Mouse (Mus musculus) lung, postnatal 4 days (tissue): Measurements from ENCODE around the gene Acp6.

Experiments used
- DNase-seq, 2 experiments: peaks; one replicate each; pipeline ENCODE4 v3.0.0; 2021

Acp6 gene

DNA sequence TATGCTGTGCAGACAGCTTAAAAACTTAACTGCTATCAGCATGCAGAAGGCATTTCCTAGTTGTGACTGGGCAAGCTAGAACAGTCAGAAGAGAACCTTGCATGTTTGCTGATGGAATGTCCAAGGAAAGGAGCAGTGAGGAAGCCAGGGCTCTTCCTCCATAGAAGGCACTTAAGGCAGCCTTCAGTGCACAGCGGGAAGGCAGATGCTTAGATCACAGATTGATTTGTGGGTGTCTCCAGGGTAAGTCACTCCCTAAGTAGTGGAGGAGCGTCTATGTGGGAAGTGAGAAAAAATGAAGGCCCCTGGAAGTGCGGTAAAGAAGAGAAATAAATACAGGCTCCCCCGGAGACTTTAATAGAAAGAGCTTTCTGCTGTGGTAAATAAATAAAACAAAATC, 40.7 kb downstream of the Acp6 start:
- DNase-seq = no peak

GRCm38 (mm10) chr3:97201943-97202342, 43.4 kb downstream of the Acp6 start:
- peak; percentile 63 to 80 for DNase-seq

- DNase-seq = no peak
Observed at GRCm38 (mm10) chr3:97203880-97204279, 45.3 kb downstream of the Acp6 start.

- DNase-seq = no peak
Observed at GRCm38 (mm10) chr3:97206521-97206920, 47.9 kb downstream of the Acp6 start.

DNA sequence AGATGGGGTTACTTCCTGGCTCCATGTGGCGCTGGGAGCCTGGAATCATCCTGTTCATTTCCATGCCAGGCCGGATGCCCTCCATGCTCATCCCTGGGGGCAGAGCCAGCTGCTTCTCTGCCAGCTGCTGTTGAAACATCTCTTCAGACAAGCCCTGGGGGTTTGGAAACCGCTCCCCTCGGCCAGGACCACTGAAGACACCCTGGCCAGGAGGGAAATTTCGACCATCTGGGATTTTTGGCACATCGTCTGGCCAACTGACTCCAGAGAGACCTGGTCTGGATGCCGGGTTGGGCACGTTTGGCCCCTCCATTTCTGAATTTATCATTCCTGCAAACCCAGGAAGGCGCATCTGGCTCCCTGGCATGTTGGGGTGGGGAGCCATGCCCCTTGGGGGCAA, 50.8 kb downstream of the Acp6 start:
- no peak for DNase-seq

- no peak for DNase-seq
Observed at GRCm38 (mm10) chr3:97211177-97211576, 52.6 kb downstream of the Acp6 start.

GRCm38 (mm10) chr3:97213871-97214270, 55.3 kb downstream of the Acp6 start:
- no peak for DNase-seq

DNA sequence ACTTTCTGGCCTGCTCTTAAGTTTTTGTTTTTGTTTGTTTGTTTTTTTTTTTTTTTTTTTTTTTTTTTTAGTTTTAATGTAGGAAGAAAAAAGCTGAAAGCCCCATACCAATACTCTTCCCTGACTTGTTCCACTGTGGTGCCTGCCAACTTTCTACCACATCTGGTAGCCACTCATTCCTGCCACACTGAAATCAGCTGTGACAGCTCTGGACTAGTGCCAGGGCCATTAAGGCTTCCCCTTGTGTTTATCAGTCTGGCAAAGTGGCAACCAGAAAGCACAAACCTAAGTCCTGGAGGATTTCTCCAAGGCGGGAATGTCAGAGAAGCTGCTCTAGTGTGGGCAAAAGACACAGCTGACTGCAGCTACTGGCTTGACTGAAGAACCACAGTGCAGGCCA, 55.9 kb downstream of the Acp6 start:
- no peak for DNase-seq

DNA sequence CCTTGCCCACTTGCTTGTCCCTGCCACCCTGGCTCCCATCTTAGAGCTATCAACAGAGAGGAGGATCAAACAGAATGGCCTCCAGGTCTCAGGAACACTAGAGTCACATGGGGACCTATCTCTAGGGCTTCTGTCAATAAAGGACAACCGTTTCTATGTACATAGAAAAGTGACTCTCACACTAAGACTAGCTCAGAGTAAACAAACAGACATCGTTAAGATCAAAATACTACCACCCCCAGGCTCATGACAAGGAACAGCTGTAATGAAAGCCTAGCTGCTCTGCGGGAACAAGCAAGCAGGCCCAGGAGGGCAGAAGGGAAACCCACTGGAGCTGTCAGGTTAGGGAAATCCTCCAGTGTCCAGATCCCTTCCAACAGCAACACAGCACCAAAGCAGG, 56.9 kb downstream of the Acp6 start:
- DNase-seq = no peak

DNA sequence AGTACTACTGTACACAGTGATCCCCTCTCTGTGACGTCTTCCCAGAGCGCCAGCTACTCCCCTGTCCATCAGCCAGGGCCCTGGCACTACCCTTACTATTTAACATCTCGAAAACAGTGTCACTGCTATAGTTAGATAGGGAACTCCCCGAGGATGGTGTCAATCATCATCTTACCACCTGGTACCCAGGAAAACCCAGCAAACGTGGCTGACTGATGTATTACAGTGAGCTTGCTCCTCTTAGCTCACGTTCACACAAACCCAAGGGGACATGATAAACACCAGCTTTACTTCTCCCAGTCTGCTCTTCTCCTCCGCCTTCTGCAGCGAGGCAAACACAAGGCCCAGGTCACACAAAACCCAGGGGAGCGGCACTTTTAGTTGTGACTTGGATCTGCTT, 64.7 kb downstream of the Acp6 start:
- no peak for DNase-seq

DNA sequence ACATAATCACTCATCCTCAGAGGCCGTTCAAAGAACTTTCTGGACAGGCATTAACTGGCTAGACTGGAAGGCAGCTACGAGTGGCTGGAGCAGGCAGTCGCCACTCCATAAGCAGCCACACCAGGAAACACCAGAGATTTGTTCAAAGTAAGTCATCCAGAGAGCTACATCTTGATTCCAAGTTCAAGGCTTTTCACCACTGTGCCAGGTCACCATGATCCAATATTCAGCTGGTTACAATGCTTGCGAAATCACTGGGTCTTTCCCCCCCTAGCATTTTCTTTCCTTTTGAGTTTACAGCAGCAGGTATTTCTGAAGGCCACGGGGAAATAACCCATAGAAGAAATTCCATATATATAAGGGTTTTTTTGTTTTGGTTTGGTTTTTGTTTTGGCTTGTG, 66.7 kb downstream of the Acp6 start:
- no peak for DNase-seq

- no peak for DNase-seq
Observed at GRCm38 (mm10) chr3:97226719-97227118, 68.1 kb downstream of the Acp6 start.
